22 mouse cellular contexts compared by ENCODE assay signal in genomic region chr8:109336203-109336602, GRCm38 (mm10).
DNase-seq lines count a peak whose midpoint lies in the region; ATAC-seq and TF ChIP-seq lines count a peak whose summit lies in the region.
"Had no signal": no experiment of that assay in that cellular context is flagged by ENCODE, and none has a peak within 500 bp of the region (broad histone marks: within the 10 kb centered on the region; RNA-seq: fewer than 3 reads in every experiment).

No protein-coding gene starts in this region.

- no peak overlapping the region for H3K4me2 ChIP-seq in forebrain, embryonic 13.5 days
- H3K4me2 ChIP-seq in forebrain, postnatal 0 days (ENCODE audit: low read depth) = no peak overlapping the region
- H3K4me2 ChIP-seq in hindbrain, embryonic 12.5 days (replicated peaks) = no peak overlapping the region
- no peak overlapping the region for H3K4me2 ChIP-seq in hindbrain, embryonic 14.5 days (replicated peaks)
- H3K4me2 ChIP-seq in midbrain, embryonic 14.5 days (ENCODE audit: low read length) = no peak overlapping the region
- H3K4me2 ChIP-seq in midbrain, postnatal 0 days (ENCODE audit: low read depth, low read length, poor library complexity, severe bottlenecking) = no peak overlapping the region
- no peak overlapping the region for H3K4me2 ChIP-seq in midbrain, embryonic 15.5 days
- H3K4me2 ChIP-seq: embryonic facial prominence, embryonic 15.5 days; heart, embryonic 11.5 days; heart, embryonic 15.5 days; hindbrain, embryonic 15.5 days had no signal

- ATAC-seq in forebrain, embryonic 13.5 days = 0 out of 2 replicates have a peak, but pooled peaks have one; percentile 27
- no peak for ATAC-seq in forebrain, postnatal 0 days
- no peak for ATAC-seq in hindbrain, embryonic 12.5 days (ENCODE audit: low FRiP score)
- ATAC-seq in hindbrain, embryonic 14.5 days (ENCODE audit: low FRiP score) = no peak
- ATAC-seq in midbrain, embryonic 14.5 days (ENCODE audit: low FRiP score, low TSS enrichment) = no peak
- no peak for ATAC-seq in midbrain, postnatal 0 days (ENCODE audit: low FRiP score)
- ATAC-seq in midbrain, embryonic 15.5 days (replicated peaks) = no peak
- ATAC-seq: inflammation-experienced regulatory T-cells, adult 6 months; intestine, postnatal 0 days had no signal

- H3K4me1 ChIP-seq in forebrain, embryonic 13.5 days = peaks cover 29% of the 10 kb centered on the region
- 0 out of 2 replicates have a peak, but pooled peaks cover 5% of the 10 kb centered on the region for H3K4me1 ChIP-seq in forebrain, postnatal 0 days (ENCODE audit: insufficient read depth)
- peaks cover 16% of the 10 kb centered on the region for H3K4me1 ChIP-seq in hindbrain, embryonic 12.5 days
- H3K4me1 ChIP-seq in hindbrain, embryonic 14.5 days (replicated peaks; ENCODE audit: control insufficient read depth, insufficient read depth, low read length) = peaks cover 19% of the 10 kb centered on the region
- peaks cover 19% of the 10 kb centered on the region for H3K4me1 ChIP-seq in midbrain, embryonic 14.5 days (ENCODE audit: control insufficient read depth, insufficient read depth, low read length)
- H3K4me1 ChIP-seq in midbrain, postnatal 0 days (ENCODE audit: insufficient read depth, low read length) = no peaks in the 10 kb centered on the region
- peaks cover 19% of the 10 kb centered on the region for H3K4me1 ChIP-seq in midbrain, embryonic 15.5 days
- H3K4me1 ChIP-seq: embryonic facial prominence, embryonic 15.5 days; heart, embryonic 15.5 days had no signal

- no peak for DNase-seq in forebrain, postnatal 0 days
- DNase-seq in hindbrain, embryonic 14.5 days (ENCODE audit: low spot score) = no peak
- DNase-seq in midbrain, embryonic 14.5 days = peak; percentile 63
- DNase-seq in midbrain, postnatal 0 days (ENCODE audit: low spot score) = no peak
- DNase-seq in cerebellum, adult 11 months = no peak
- DNase-seq: adrenal gland, postnatal 14 days; cerebellum, adult 2 months; cerebellum, postnatal 14 days; embryo, embryonic 11 days; gastrocnemius, postnatal 10 days; heart, adult 2 months had no signal

- no peaks in the 10 kb centered on the region for H3K9me3 ChIP-seq in forebrain, embryonic 13.5 days (replicated peaks)
- H3K9me3 ChIP-seq in forebrain, postnatal 0 days (ENCODE audit: low read length) = no peaks in the 10 kb centered on the region
- H3K9me3 ChIP-seq in hindbrain, embryonic 12.5 days (replicated peaks) = no peaks in the 10 kb centered on the region
- no peaks in the 10 kb centered on the region for H3K9me3 ChIP-seq in hindbrain, embryonic 14.5 days (ENCODE audit: control insufficient read depth, low read length)
- H3K9me3 ChIP-seq in midbrain, embryonic 14.5 days (ENCODE audit: control insufficient read depth, low read length) = no peaks in the 10 kb centered on the region
- H3K9me3 ChIP-seq in midbrain, postnatal 0 days (ENCODE audit: low read length) = no peaks in the 10 kb centered on the region
- no peaks in the 10 kb centered on the region for H3K9me3 ChIP-seq in midbrain, embryonic 15.5 days
- H3K9me3 ChIP-seq: embryonic facial prominence, embryonic 15.5 days; forebrain, embryonic 10.5 days; heart, embryonic 15.5 days; hindbrain, embryonic 15.5 days had no signal

- no peak for TF ChIP-seq CTCF in forebrain, postnatal 0 days (IDR thresholded peaks at IDR 0.05; ENCODE audit: low read depth)
- TF ChIP-seq CTCF in midbrain, postnatal 0 days (IDR thresholded peaks at IDR 0.05) = no peak

- no peak overlapping the region for H3K9ac ChIP-seq in forebrain, embryonic 13.5 days
- no peak overlapping the region for H3K9ac ChIP-seq in forebrain, postnatal 0 days
- H3K9ac ChIP-seq in hindbrain, embryonic 12.5 days = no peak overlapping the region
- H3K9ac ChIP-seq in hindbrain, embryonic 14.5 days = no peak overlapping the region
- H3K9ac ChIP-seq in midbrain, embryonic 14.5 days (replicated peaks; ENCODE audit: low read length) = no peak overlapping the region
- H3K9ac ChIP-seq in midbrain, postnatal 0 days (replicated peaks; ENCODE audit: low read length, poor library complexity, severe bottlenecking) = no peak overlapping the region
- H3K9ac ChIP-seq in midbrain, embryonic 15.5 days = no peak overlapping the region
- H3K9ac ChIP-seq: embryonic facial prominence, embryonic 15.5 days; heart, embryonic 15.5 days; hindbrain, embryonic 15.5 days had no signal

- H3K36me3 ChIP-seq in forebrain, embryonic 13.5 days (ENCODE audit: poor library complexity, severe bottlenecking) = no peaks in the 10 kb centered on the region
- H3K36me3 ChIP-seq in forebrain, postnatal 0 days (ENCODE audit: insufficient read depth) = no peaks in the 10 kb centered on the region
- no peaks in the 10 kb centered on the region for H3K36me3 ChIP-seq in hindbrain, embryonic 12.5 days
- no peaks in the 10 kb centered on the region for H3K36me3 ChIP-seq in hindbrain, embryonic 14.5 days (replicated peaks; ENCODE audit: control insufficient read depth, insufficient read depth)
- H3K36me3 ChIP-seq in midbrain, embryonic 14.5 days (ENCODE audit: control insufficient read depth, insufficient read depth, low read length) = no peaks in the 10 kb centered on the region
- no peaks in the 10 kb centered on the region for H3K36me3 ChIP-seq in midbrain, postnatal 0 days (ENCODE audit: insufficient read depth, low read length)
- no peaks in the 10 kb centered on the region for H3K36me3 ChIP-seq in midbrain, embryonic 15.5 days (replicated peaks)
- H3K36me3 ChIP-seq: embryonic facial prominence, embryonic 15.5 days; forebrain, embryonic 10.5 days; heart, embryonic 15.5 days; hindbrain, embryonic 15.5 days had no signal

- no peaks in the 10 kb centered on the region for H3K27me3 ChIP-seq in forebrain, embryonic 13.5 days
- no peaks in the 10 kb centered on the region for H3K27me3 ChIP-seq in forebrain, postnatal 0 days (ENCODE audit: insufficient read depth, low read length)
- no peaks in the 10 kb centered on the region for H3K27me3 ChIP-seq in hindbrain, embryonic 12.5 days
- no peaks in the 10 kb centered on the region for H3K27me3 ChIP-seq in hindbrain, embryonic 14.5 days (ENCODE audit: control insufficient read depth, insufficient read depth, low read length)
- no peaks in the 10 kb centered on the region for H3K27me3 ChIP-seq in midbrain, embryonic 14.5 days (ENCODE audit: control insufficient read depth, insufficient read depth, low read length)
- H3K27me3 ChIP-seq in midbrain, postnatal 0 days (ENCODE audit: insufficient read depth, low read length) = no peaks in the 10 kb centered on the region
- no peaks in the 10 kb centered on the region for H3K27me3 ChIP-seq in midbrain, embryonic 15.5 days (replicated peaks)
- H3K27me3 ChIP-seq: embryonic facial prominence, embryonic 15.5 days; heart, embryonic 15.5 days; hindbrain, embryonic 15.5 days had no signal

- 26% methylated on average over 7 of the region's 7 CpGs for WGBS in forebrain, embryonic 13.5 days
- 25% methylated on average over 7 of the region's 7 CpGs for WGBS in forebrain, postnatal 0 days
- WGBS in hindbrain, embryonic 12.5 days = 62% methylated on average over 7 of the region's 7 CpGs
- 39% methylated on average over 7 of the region's 7 CpGs for WGBS in hindbrain, embryonic 14.5 days
- WGBS in midbrain, embryonic 14.5 days = 46% methylated on average over 7 of the region's 7 CpGs
- WGBS in midbrain, postnatal 0 days = 40% methylated on average over 7 of the region's 7 CpGs
- WGBS in midbrain, embryonic 15.5 days = 30% methylated on average over 7 of the region's 7 CpGs

- H3K4me3 ChIP-seq in forebrain, embryonic 13.5 days = no peak overlapping the region
- no peak overlapping the region for H3K4me3 ChIP-seq in forebrain, postnatal 0 days (ENCODE audit: low read depth, low read length)
- no peak overlapping the region for H3K4me3 ChIP-seq in hindbrain, embryonic 12.5 days
- no peak overlapping the region for H3K4me3 ChIP-seq in hindbrain, embryonic 14.5 days (replicated peaks; ENCODE audit: low read length)
- H3K4me3 ChIP-seq in midbrain, embryonic 14.5 days (replicated peaks; ENCODE audit: low read depth, low read length) = no peak overlapping the region
- H3K4me3 ChIP-seq in midbrain, postnatal 0 days (ENCODE audit: low read depth, low read length) = no peak overlapping the region
- H3K4me3 ChIP-seq in midbrain, embryonic 15.5 days = no peak overlapping the region
- H3K4me3 ChIP-seq: embryonic facial prominence, embryonic 15.5 days; erythroblast, embryonic 14.5 days; forebrain, embryonic 10.5 days; heart, adult 2 months; heart, embryonic 15.5 days; hindbrain, embryonic 15.5 days had no signal

- 0 out of 2 replicates have a peak overlapping the region, but pooled peaks have one; percentile 42 for H3K27ac ChIP-seq in forebrain, embryonic 13.5 days
- no peak overlapping the region for H3K27ac ChIP-seq in forebrain, postnatal 0 days (ENCODE audit: low read depth, low read length)
- H3K27ac ChIP-seq in hindbrain, embryonic 12.5 days = peak overlapping the region; percentile 57; the same call in 1 of the 2 replicates
- no peak overlapping the region for H3K27ac ChIP-seq in hindbrain, embryonic 14.5 days
- peak overlapping the region; percentile 68 for H3K27ac ChIP-seq in midbrain, embryonic 14.5 days (replicated peaks; ENCODE audit: low read depth, low read length)
- H3K27ac ChIP-seq in midbrain, postnatal 0 days (ENCODE audit: low read depth, low read length) = no peak overlapping the region
- H3K27ac ChIP-seq in midbrain, embryonic 15.5 days = peak overlapping the region; percentile 36
- H3K27ac ChIP-seq: embryonic facial prominence, embryonic 15.5 days; forebrain, embryonic 10.5 days; heart, adult 2 months; heart, embryonic 15.5 days; hindbrain, embryonic 15.5 days had no signal

Comparison
In these comparisons a context has a peak if more than half of its experiments do, and no peak if none do; other contexts are left out.
1. H3K27ac ChIP-seq: peak in forebrain, embryonic 13.5 days (single experiment), hindbrain, embryonic 12.5 days (single experiment), midbrain, embryonic 14.5 days (single experiment) and midbrain, embryonic 15.5 days (single experiment); none in forebrain, postnatal 0 days (single experiment), hindbrain, embryonic 14.5 days (single experiment) and midbrain, postnatal 0 days (single experiment).